Mouse (Mus musculus): ENCODE results near the gene Erg. TPM values are rescaled to one million over a fixed set of nuclear protein-coding genes. Genes with fewer than 3 reads are reported as not detected.

Gene Erg
- total RNA-seq, 2 experiments from 2014 or later: 6.8 to 9.2 TPM

DNA sequence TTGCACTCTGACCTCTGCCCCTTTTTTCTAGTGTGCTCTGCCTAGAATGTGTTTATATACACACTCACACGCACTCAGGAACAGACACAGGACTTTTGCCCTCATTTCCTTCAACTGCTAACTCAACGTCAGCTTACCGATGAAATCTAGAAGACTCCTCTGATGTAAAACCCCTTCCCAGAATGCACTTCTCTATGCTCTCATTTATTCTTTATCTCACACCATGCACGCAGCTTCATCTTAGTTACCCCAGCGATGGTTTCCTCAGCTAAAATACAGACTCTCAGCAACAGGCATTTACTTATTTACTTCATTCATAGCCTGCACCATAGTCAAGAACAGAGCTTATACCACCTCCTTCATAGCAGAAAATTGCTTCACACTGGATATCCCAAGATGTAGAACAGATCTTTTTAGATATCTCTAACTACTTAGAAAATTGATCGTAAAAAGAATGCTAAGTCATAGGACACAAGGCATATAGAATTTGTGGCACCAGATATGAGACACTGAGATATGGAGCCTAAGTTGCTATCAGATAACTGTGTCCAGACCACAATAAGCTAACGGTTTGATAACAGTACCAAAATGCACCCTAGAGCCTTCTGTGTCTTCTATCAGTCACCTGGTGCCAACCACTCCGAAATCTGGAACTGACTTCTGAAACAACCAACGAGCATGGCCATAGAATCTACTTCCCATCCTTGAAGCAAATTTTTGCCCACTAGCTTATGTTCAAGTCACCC is 98.6 kb downstream of the Erg start:
- DNase-seq (ENCODE audit: low spot score): no peak

- no peak for DNase-seq (ENCODE audit: low spot score)
These were observed 105.2 kb downstream of the Erg start for GRCm38 (mm10) chr16:95481176-95481575.

GRCm38 (mm10) chr16:95478558-95478957 is 107.8 kb downstream of the Erg start:
- no peak for DNase-seq (ENCODE audit: low spot score)

DNA sequence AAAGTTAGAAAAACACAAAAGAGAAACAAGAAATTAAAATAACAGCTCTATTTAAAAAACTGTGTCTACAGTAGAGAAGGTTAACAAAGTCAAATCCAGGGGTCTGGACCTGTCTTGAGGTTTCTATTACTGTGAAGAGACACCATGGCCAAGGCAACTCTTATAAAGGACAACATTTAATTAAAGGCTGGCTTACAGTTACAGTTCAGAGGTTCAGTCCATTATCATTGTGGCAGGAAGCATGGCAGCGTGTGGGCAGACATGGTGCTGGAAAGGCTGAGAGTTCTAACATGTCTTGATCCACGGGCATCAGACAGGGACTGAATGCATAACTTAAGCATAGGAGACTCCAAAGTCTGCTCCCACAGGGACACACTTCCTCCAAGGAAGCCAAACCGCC is 111.4 kb downstream of the Erg start:
- DNase-seq (ENCODE audit: low spot score): no peak

DNA sequence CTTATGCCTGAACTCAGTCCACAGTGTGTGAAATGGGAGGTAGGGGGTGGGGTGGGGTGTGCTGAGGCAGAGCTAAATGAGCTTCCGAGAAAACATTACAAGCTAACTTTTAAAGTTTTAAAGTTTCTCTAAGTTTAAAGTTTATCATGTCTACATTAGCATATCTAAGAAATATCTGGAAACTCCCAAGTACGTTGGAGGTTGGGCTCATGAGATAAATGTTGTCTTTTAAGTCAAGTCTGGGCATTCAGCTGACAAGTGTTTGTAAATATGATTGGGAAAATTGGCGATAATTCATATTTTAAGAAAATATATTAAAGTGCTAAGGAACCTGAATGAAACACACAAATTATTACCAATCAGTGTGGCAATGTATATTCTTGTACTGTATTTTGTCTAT is 112.4 kb downstream of the Erg start:
- DNase-seq (ENCODE audit: low spot score): no peak

DNA sequence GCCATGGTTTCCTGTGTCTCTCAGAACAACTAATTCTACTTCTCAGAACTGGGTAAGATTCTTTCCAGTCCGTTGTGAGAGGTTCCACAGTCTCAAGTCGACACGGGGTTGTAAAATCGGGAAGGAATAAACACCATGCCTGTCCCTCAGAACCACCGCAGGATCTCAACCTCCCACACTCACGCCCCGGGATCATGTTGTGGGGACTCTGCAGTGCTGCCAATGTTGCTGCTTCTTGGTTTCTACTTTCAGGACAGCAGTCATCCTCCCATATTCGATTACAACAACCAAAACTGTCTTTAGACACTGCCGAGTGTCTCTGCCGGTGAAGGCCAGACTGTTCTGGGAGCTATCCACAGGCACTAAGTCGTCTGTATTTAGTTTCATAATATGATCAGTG is 113.6 kb downstream of the Erg start:
- peak; percentile 30 for DNase-seq (ENCODE audit: low spot score)

DNA sequence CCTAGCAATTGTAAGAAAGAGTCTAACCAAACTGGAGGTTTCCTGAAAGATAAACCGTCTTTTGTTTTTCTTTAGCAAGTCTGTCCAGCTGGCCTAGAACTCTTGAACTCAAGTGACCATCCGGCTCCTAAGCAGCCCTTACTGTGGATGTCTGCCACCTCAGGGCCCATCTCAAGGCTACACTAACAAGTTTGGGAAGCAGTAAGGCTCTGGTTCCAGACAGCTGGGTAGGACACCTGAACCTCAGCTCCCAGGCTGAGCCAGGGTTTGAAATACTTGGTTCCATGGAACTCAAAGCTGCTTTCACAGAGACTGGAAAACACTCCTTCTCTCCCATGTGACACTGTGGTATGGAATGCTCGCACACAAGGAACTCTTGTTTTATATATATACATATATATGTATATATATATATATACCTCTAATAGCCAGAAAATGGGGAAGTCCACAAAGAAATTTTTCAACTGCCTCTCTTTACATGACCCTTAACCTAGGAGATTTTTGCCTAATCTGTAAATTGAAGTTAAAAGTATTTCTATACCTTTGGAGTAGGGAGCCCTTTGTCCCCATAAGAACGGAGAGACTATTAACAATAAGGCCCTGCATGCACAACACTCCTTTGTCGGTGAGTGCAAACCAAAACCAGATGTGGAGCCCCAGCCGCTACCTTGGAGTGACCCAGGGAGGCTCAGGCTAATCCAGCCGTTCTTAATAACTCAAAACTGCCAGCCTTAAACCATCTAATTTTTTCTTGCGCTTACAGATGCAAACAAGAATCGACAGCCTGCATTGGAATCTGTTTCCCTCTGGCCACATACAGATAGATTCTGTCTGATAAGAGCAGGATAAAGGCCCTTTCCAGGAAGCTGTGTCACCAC is 116.9 kb downstream of the Erg start:
- DNase-seq (ENCODE audit: low spot score): no peak

- no peak for DNase-seq (ENCODE audit: low spot score)
These were observed 118.5 kb downstream of the Erg start for GRCm38 (mm10) chr16:95467893-95468292.

DNA sequence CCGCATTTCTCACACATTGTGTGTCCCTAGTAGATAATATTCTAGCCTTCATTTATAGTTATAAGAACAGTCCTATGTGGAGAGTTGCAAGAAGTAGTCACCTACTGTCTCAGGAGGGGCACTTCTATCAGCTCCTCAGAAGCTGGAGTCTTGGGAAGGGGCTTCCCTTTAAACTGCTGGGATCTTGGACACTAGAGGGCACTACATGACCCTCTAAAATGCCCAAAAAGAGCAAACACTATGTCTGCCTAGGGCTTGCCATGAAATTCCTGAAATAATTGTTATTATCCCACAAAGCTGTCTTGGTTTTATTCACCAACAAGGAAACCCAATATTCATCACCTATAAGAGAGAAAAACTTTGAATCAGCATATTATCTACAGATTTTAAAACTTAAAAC is 119.8 kb downstream of the Erg start:
- DNase-seq (ENCODE audit: low spot score): no peak

- no peak for DNase-seq (ENCODE audit: low spot score)
These were observed 121.8 kb downstream of the Erg start for GRCm38 (mm10) chr16:95464609-95465008.

GRCm38 (mm10) chr16:95463796-95464195 is 122.6 kb downstream of the Erg start:
- DNase-seq (ENCODE audit: low spot score): no peak

- no peak for DNase-seq (ENCODE audit: low spot score)
These were observed 124.5 kb downstream of the Erg start for GRCm38 (mm10) chr16:95461941-95462340.

- DNase-seq (ENCODE audit: low spot score): no peak
These were observed 126.1 kb downstream of the Erg start for GRCm38 (mm10) chr16:95460336-95460735.

GRCm38 (mm10) chr16:95459325-95459691 is 127.1 kb downstream of the Erg start:
- DNase-seq (ENCODE audit: low spot score): no peak

DNA sequence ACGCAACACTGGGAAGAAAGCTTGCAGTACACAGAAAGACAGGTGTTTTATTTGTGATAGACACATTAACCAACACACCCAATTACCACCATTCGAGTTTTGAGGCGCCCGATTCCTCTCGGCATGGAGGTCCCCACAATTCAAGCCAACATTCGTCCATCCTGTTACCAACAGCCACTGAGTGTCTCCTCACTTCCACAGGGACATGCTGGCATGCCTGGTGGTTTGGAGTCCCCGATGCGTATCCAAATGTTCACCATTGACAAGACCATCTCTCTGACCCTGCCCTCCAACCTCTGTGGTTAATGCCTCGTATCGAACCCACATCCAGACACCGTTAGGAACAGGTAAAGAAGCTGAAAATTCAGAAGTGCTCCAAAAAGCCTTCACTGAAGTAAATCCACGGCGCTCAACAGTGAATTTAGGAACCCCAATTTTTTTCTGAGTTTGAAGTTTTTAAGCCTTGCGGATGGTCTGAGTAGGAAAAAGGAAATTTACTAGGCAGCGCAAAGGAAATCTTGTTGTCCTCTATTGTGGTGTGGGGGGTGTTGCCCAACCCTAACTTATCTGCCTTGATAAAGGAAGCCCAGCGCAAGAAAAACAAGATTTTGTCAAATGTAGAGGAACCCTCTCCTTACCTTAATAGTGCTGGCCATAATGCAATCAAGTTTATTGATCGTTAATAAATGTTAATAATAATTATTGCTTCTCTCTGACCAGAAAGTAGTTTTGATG is 127.6 kb downstream of the Erg start:
- no peak for DNase-seq (ENCODE audit: low spot score)

GRCm38 (mm10) chr16:95457006-95457405 is 129.4 kb downstream of the Erg start:
- no peak for DNase-seq (ENCODE audit: low spot score)

DNA sequence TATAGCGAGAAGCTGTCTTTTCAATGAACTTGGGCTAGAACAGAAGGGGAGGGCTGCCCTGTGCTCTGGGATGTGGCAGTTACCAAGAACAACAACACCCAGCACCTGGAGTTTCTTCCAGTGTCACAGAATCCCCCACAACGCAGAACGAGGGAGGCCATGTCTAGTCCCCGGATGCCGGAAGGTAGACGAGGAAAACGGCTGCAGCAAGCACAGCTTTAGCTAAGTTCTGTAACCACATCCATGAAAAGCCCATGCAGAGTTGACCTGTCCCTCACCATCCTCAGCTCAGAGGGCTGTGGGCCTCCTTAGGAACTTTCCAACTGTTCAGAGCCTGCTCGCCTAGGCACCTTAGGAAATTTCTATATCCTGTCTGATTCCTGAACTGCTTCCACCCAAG is 130.5 kb downstream of the Erg start:
- DNase-seq (ENCODE audit: low spot score): no peak

DNA sequence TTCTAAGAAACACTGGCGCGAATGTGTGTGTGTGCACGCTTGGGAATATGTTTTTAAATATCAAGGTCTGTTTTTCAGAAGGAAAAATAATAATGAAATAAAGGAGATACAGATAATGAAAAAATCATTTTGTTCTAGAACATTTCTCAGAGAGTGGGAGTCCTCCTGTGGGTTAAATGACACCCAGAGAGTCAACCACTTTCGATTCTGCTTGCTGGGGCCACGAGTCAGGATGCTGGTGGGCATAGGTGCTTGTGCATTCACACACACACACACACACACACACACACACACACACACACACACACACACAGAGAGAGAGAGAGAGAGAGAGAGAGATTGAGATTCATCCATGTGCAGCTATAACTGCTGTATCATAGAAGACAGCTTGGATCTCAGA is 130.9 kb downstream of the Erg start:
- no peak for DNase-seq (ENCODE audit: low spot score)

- no peak for DNase-seq (ENCODE audit: low spot score)
These were observed 134.0 kb downstream of the Erg start for GRCm38 (mm10) chr16:95452411-95452810.

GRCm38 (mm10) chr16:95449361-95449725 is 137.1 kb downstream of the Erg start:
- DNase-seq (ENCODE audit: low spot score): no peak

- no peak for DNase-seq (ENCODE audit: low spot score)
These were observed 137.6 kb downstream of the Erg start for GRCm38 (mm10) chr16:95448643-95449360.

- DNase-seq (ENCODE audit: low spot score): no peak
These were observed 138.5 kb downstream of the Erg start for GRCm38 (mm10) chr16:95447896-95448295.
